9 mouse cellular contexts compared by ENCODE assay signal in the genomic region with DNA sequence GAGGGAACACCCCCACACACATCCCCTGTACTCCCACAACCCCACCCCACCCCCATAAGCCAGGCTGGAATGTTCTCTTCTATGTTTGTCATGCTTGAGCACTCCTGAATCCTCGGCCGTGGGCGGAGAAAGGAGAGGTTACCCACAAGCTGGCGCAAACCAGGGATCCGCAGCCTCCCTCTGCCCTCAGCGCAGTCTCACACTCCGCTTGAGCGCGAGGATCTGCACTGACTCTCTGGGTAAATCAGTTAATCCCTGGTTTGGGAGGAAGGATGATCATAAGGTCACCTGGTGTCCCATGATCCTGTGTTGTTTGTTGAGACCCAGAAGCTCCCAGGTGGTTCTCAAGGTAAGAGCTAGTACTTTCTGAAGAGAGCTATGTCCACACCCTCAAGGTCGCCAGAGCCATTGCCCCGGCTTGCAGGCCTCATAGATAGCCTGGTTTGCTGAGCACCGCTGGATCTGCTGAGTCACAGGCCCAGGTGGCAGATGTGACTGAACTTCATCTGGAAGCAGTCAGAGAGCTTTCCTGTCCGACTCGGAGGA. TPM values are rescaled to one million over a fixed set of nuclear protein-coding genes. Genes with fewer than 3 reads are reported as not detected.
DNase-seq lines count a peak whose midpoint lies in the region; ATAC-seq and TF ChIP-seq lines count a peak whose summit lies in the region.
"Had no signal": no experiment of that assay in that cellular context is flagged by ENCODE, and none has a peak within 500 bp of the region (broad histone marks: within the 10 kb centered on the region; RNA-seq: fewer than 3 reads in every experiment).

No protein-coding gene starts in this region.

- H3K27ac ChIP-seq in gastrocnemius, adult 2 months: no peak overlapping the region
- H3K27ac ChIP-seq in forebrain, embryonic 16.5 days (ENCODE audit: low read length): no peak overlapping the region
- H3K27ac ChIP-seq: neural tube, embryonic 12.5 days had no signal

- POLR2A ChIA-PET in Patski (lab: Charles Lee): no interaction called here

- H3K9me3 ChIP-seq in forebrain, embryonic 16.5 days (ENCODE audit: control insufficient read depth, low read length): no peaks in the 10 kb centered on the region
- H3K9me3 ChIP-seq: neural tube, embryonic 12.5 days had no signal

- 61% methylated on average over 14 of the region's 14 CpGs for WGBS in lung, adult 2 months
- WGBS in forebrain, embryonic 16.5 days: 37% methylated on average over 14 of the region's 14 CpGs

- intact Hi-C loops in left cerebral cortex, postnatal 4 days (cut with DNase I): no loop called here
- intact Hi-C loops in gastrocnemius, adult 2 months (cut with DNase I): no loop called here

- H3K27me3 ChIP-seq in Patski: no peaks in the 10 kb centered on the region
- no peaks in the 10 kb centered on the region for H3K27me3 ChIP-seq in forebrain, embryonic 16.5 days (replicated peaks; ENCODE audit: control insufficient read depth, insufficient read depth, low read length)
- H3K27me3 ChIP-seq: neural tube, embryonic 12.5 days had no signal

- in situ Hi-C loops in Patski (cut with MboI; ENCODE audit: low pct_unique_long_range_greater_than_20kb): no loop called here

- peak overlapping the region; percentile 30 for H3K4me3 ChIP-seq in lung, adult 2 months (replicated peaks; ENCODE audit: extremely low read depth, low read depth, low read length)
- no peak overlapping the region for H3K4me3 ChIP-seq in gastrocnemius, adult 2 months
- H3K4me3 ChIP-seq in forebrain, embryonic 16.5 days (replicated peaks; ENCODE audit: low read length): no peak overlapping the region
- H3K4me3 ChIP-seq: neural tube, embryonic 12.5 days had no signal

- H3K4me1 ChIP-seq in lung, adult 2 months (ENCODE audit: control insufficient read depth, insufficient read depth, low read length): peaks cover 6% of the 10 kb centered on the region; the same call in 1 of the 2 replicates
- H3K4me1 ChIP-seq in forebrain, embryonic 16.5 days (replicated peaks; ENCODE audit: control insufficient read depth, insufficient read depth, low read length): no peaks in the 10 kb centered on the region
- H3K4me1 ChIP-seq: neural tube, embryonic 12.5 days had no signal

- TF ChIP-seq POLR2A in lung, adult 2 months (IDR thresholded peaks at IDR 0.05; ENCODE audit: borderline replicate concordance, extremely low read depth, low read depth, low read length): peak; percentile 78; the same call in 1 of the 2 replicates

- no peaks in the 10 kb centered on the region for H3K36me3 ChIP-seq in forebrain, embryonic 16.5 days (ENCODE audit: control insufficient read depth, insufficient read depth)
- H3K36me3 ChIP-seq: neural tube, embryonic 12.5 days had no signal

- peak; percentile 36 to 39 for DNase-seq in left cerebral cortex, adult 18-20 months (ENCODE audit: low spot score in 2 of 2)
- DNase-seq in left cerebral cortex, postnatal 4 days: no peak
- peak; percentile 66 for DNase-seq in Patski (ENCODE audit: low read depth, low spot score)
- peak; percentile 89 for DNase-seq in kidney, adult 11 months
- peak; percentile 63 for DNase-seq in lung, adult 2 months
- DNase-seq in gastrocnemius, adult 2 months: no peak
- DNase-seq in thymus, postnatal 36 days: no peak

- TF ChIP-seq CTCF in Patski (IDR thresholded peaks at IDR 0.05): no peak
- no peak for TF ChIP-seq CTCF in lung, adult 2 months (IDR thresholded peaks at IDR 0.05; ENCODE audit: insufficient read depth, low read length)
- TF ChIP-seq CTCF in gastrocnemius, adult 2 months (IDR thresholded peaks at IDR 0.05): no peak

- CTCF ChIA-PET in Patski (lab: Charles Lee): interaction anchor here (0.7 to 3.4 kb wide), 7 partner anchors 9 to 80 kb away, joined by 3 to 20 read pairs (median 3); no protein-coding TSS in a partner anchor

- no peak overlapping the region for H3K9ac ChIP-seq in forebrain, embryonic 16.5 days (replicated peaks; ENCODE audit: low read depth, low read length)
- H3K9ac ChIP-seq: neural tube, embryonic 12.5 days had no signal

- peak; percentile 66 for ATAC-seq in Patski
- no peak for ATAC-seq in forebrain, embryonic 16.5 days

- H3K4me2 ChIP-seq in forebrain, embryonic 16.5 days (ENCODE audit: low read length): no peak overlapping the region
- H3K4me2 ChIP-seq: neural tube, embryonic 12.5 days had no signal

RNA-seq across cellular contexts. Expression of gene Selenbp1, which starts 15.0 kb away (rescaled TPM):
- total RNA-seq in left cerebral cortex, adult 18-20 months (2021): 10 to 100 TPM in 1 of 2 experiments, 1 to 10 TPM in 1; 9.9 to 10.5 TPM
- total RNA-seq in left cerebral cortex, postnatal 4 days (2021): 1 to 10 TPM; 3.8 to 4.8 TPM
- 2.3 TPM for polyA plus RNA-seq in Patski (2021)
- polyA plus RNA-seq in lung, adult 2 months (2012; rRNA removed): 865 and 921 TPM in 2 replicates
- 10 to 100 TPM; 10.1 to 28.6 TPM for total RNA-seq in gastrocnemius, adult 2 months (2021)
- polyA plus RNA-seq in forebrain, embryonic 16.5 days (2015; fragmentation: Nextera tagmentation; extraction: Ambion mirVana): 8.5 and 11.6 TPM in 2 replicates

RNA-seq across cellular contexts. Expression of gene Psmb4, which starts 31.1 kb away (rescaled TPM):
- 100 to 1,000 TPM; 281 to 296 TPM for total RNA-seq in left cerebral cortex, adult 18-20 months (2021)
- 100 to 1,000 TPM; 320 to 322 TPM for total RNA-seq in left cerebral cortex, postnatal 4 days (2021)
- 585 TPM for polyA plus RNA-seq in Patski (2021)
- polyA plus RNA-seq in lung, adult 2 months (2012; rRNA removed): 175 and 210 TPM in 2 replicates
- 100 to 1,000 TPM; 176 to 198 TPM for total RNA-seq in gastrocnemius, adult 2 months (2021)
- 366 and 371 TPM in 2 replicates for polyA plus RNA-seq in forebrain, embryonic 16.5 days (2015; fragmentation: Nextera tagmentation; extraction: Ambion mirVana)

RNA-seq across cellular contexts. Expression of gene Rfx5, which starts 36.0 kb away (rescaled TPM):
- total RNA-seq in left cerebral cortex, adult 18-20 months (2021): 10 to 100 TPM; 23.1 to 24.5 TPM
- total RNA-seq in left cerebral cortex, postnatal 4 days (2021): 10 to 100 TPM; 19.6 to 27.6 TPM
- 22.8 TPM for polyA plus RNA-seq in Patski (2021)
- 10.5 and 14.6 TPM in 2 replicates for polyA plus RNA-seq in lung, adult 2 months (2012; rRNA removed)
- total RNA-seq in gastrocnemius, adult 2 months (2021): 1 to 10 TPM; 4.7 to 5.2 TPM
- 6.1 and 6.7 TPM in 2 replicates for polyA plus RNA-seq in forebrain, embryonic 16.5 days (2015; fragmentation: Nextera tagmentation; extraction: Ambion mirVana)

RNA-seq across cellular contexts. Expression of gene Pi4kb, which starts 56.6 kb away (rescaled TPM):
- total RNA-seq in left cerebral cortex, adult 18-20 months (2021): 10 to 100 TPM; 60.9 to 62.2 TPM
- total RNA-seq in left cerebral cortex, postnatal 4 days (2021): 10 to 100 TPM; 50.0 to 56.4 TPM
- 85.2 TPM for polyA plus RNA-seq in Patski (2021)
- 33.8 and 38.1 TPM in 2 replicates for polyA plus RNA-seq in lung, adult 2 months (2012; rRNA removed)
- 10 to 100 TPM; 23.4 to 24.0 TPM for total RNA-seq in gastrocnemius, adult 2 months (2021)
- polyA plus RNA-seq in forebrain, embryonic 16.5 days (2015; fragmentation: Nextera tagmentation; extraction: Ambion mirVana): 26.4 and 29.7 TPM in 2 replicates

Comparison
In these comparisons a context has a peak if more than half of its experiments do, and no peak if none do; other contexts are left out.
1. DNase-seq: peak in left cerebral cortex, adult 18-20 months (2 of 2), Patski (single experiment), kidney, adult 11 months (single experiment) and lung, adult 2 months (single experiment); none in left cerebral cortex, postnatal 4 days (single experiment), gastrocnemius, adult 2 months (single experiment) and thymus, postnatal 36 days (0 of 2).